Mouse (Mus musculus) E14TG2a.4 (cell line): Measurements from ENCODE around the gene Hmgn2.

Experiments
- CTCF ChIP-seq: conservative IDR thresholded peaks from 2 replicates; pipeline ENCODE4 v1.5.1; 2014; ENCODE audit warnings: low read length
- NANOG ChIP-seq: IDR thresholded peaks from 2 replicates; pipeline ENCODE4 v1.6.1; 2014; ENCODE audit warnings: borderline replicate concordance, low read length, mixed read lengths

- TF ChIP-seq CTCF, result no peak
- TF ChIP-seq NANOG, result no peak
Measured at GRCm38 (mm10) chr4:133929278-133929670, 39.2 kb downstream of the Hmgn2 start.
